Mouse (Mus musculus) fibroblast of lung, adult 2 months (primary cell): Measurements from ENCODE around the gene Cmss1.

Source experiments
- DNase-seq: peaks from one replicate; pipeline ENCODE4 v3.0.0-alpha.2; 2011; ENCODE audit warnings: low read depth

Gene Cmss1

GRCm38 (mm10) chr16:57281417-57281816 is 325.2 kb downstream of the Cmss1 start:
- DNase-seq = peak; percentile 34

DNA sequence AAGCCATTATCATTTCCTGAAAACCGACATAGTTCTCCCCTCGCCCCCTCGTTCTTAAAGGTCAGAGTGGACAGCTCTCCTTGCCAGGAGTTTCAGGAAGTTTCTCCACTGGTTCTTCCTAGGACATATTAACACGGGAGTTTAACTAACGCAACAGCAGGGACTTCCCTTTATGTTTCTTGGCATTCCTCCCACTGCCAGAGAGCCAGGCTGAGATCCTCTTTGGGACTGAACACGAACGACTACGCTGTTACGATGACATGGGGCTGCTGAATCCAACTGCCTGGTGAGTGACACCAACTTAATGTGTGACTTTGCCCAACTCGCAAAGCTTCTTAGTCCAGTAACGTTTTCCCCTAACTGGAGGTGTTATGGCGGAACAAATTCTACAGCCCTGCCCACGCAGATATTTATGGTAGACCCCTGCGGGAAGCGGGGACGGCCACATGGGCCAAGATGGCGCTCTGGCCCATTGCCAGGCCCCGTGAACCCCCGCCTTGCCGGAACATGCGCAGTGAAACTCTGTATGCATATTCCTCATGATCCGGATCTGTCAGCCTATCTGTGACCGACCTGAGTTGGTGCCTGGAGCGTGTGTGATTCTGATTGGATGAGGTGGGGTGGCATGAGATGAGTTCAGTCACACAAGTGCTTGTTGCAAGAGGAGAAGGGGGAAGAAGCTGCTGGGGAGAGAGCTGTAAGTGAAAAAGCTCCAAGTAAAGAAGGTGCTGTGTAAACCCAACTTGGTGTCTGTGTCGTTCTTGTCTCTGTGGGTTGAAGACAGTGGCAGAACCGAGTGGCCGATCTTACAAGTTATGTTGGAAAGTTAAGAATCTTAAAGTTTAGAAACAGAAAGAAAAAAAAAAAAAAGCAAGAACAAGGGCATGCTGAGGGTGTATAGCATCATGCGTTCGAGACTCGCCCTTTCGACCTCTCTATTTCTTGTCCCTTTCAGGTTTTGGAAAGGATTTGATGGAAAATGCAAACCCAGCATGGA is 326.1 kb downstream of the Cmss1 start:
- DNase-seq = no peak

- DNase-seq = no peak
Measured at GRCm38 (mm10) chr16:57278976-57279626, 327.6 kb downstream of the Cmss1 start.

GRCm38 (mm10) chr16:57269751-57270150 is 336.9 kb downstream of the Cmss1 start:
- no peak for DNase-seq

GRCm38 (mm10) chr16:57268058-57268841 is 338.4 kb downstream of the Cmss1 start:
- no peak for DNase-seq

DNA sequence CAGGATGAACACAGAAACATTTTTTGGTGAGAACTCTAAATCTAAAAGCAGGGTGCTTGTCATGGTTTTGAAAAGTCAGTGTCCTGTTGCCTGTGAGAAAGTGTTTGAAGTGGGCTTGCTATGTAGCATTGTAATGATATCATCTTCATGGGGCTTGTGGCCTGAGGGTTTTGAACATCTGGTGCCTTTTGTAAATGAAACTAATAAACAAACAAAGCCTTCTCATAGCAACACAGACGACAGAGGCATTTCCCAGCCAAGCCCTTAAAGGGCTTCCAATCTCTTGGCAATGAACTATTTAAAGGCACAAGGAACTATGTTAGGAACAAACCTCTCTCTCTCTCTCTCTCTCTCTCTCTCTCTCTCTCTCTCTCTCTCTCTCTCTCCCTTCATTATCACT is 339.6 kb downstream of the Cmss1 start:
- no peak for DNase-seq

GRCm38 (mm10) chr16:57260152-57260551 is 346.5 kb downstream of the Cmss1 start:
- no peak for DNase-seq

- no peak for DNase-seq
Measured at GRCm38 (mm10) chr16:57259356-57260083, 347.1 kb downstream of the Cmss1 start.
